Mouse (Mus musculus) limb, embryonic 14.5 days (tissue): Measurements from ENCODE around the gene Gpha2. TPM values are rescaled to one million over a fixed set of nuclear protein-coding genes. Genes with fewer than 3 reads are reported as not detected.

Experiments
- ATAC-seq: fragments of 200-750 bp; cut with Nextera tagmentation; 2 replicates; pipeline ENCODE4 v1.8.0; 2017; ENCODE audit warnings: low read depth, moderate number of reproducible peaks, moderate TSS enrichment; ENCODE audit not compliant: low FRiP score
- DNase-seq: peaks from one replicate; pipeline ENCODE4 v3.0.0-alpha.2; 2015; ENCODE audit warnings: low spot score
- H3K27ac ChIP-seq: fragments of 300-500 bp; sonication (generic); replicated peaks from 2 replicates; pipeline ENCODE4 v1.5.1; 2014; ENCODE audit warnings: low read depth, mild to moderate bottlenecking, low read length, moderate library complexity, mixed read lengths
- H3K27me3 ChIP-seq: fragments of 300-500 bp; sonication (generic); 2 replicates; pipeline ENCODE4 v1.6.1; 2014; ENCODE audit warnings: low read length, mixed read lengths; ENCODE audit not compliant: control insufficient read depth, insufficient read depth
- H3K36me3 ChIP-seq: fragments of 300-500 bp; sonication (generic); 2 replicates; pipeline ENCODE4 v1.6.1; 2014; ENCODE audit warnings: mild to moderate bottlenecking, low read length, moderate library complexity, mixed read lengths; ENCODE audit not compliant: control insufficient read depth, insufficient read depth
- H3K4me1 ChIP-seq: fragments of 300-500 bp; sonication (generic); 2 replicates; pipeline ENCODE4 v1.6.1; 2014; ENCODE audit warnings: antibody characterized with exemption, low read length, mixed read lengths; ENCODE audit not compliant: control insufficient read depth, insufficient read depth
- H3K4me2 ChIP-seq: fragments of 300-500 bp; sonication (generic); replicated peaks from 2 replicates; pipeline ENCODE4 v1.6.1; 2014; ENCODE audit warnings: low read depth, mild to moderate bottlenecking, low read length, moderate library complexity; ENCODE audit not compliant: severe bottlenecking
- H3K4me3 ChIP-seq: fragments of 300-500 bp; sonication (generic); replicated peaks from 2 replicates; pipeline ENCODE4 v1.5.1; 2014; ENCODE audit warnings: low read length
- H3K9ac ChIP-seq: fragments of 300-500 bp; sonication (generic); 2 replicates; pipeline ENCODE4 v1.6.1; 2014; ENCODE audit warnings: mild to moderate bottlenecking, low read depth, low read length, moderate library complexity; ENCODE audit not compliant: severe bottlenecking
- H3K9me3 ChIP-seq: fragments of 300-500 bp; sonication (generic); 2 replicates; pipeline ENCODE4 v1.6.1; 2016; ENCODE audit warnings: low read length; ENCODE audit not compliant: control insufficient read depth
- POLR2A ChIP-seq: fragments of 200-500 bp; IDR thresholded peaks from 2 replicates; pipeline ENCODE4 v1.8.0; 2012; ENCODE audit warnings: inconsistent platforms, mild to moderate bottlenecking, moderate library complexity, borderline replicate concordance; ENCODE audit not compliant: insufficient read depth, insufficient read length; ENCODE audit errors: extremely low read depth
- WGBS: fragments of 180-500 bp; shearing (Covaris S2); extraction: QIAGEN DNeasy Blood & Tissue Kit; methylation state at CpG from one replicate; pipeline ENCODE4 v1.1.7; 2014; 5-methylcytosine and 5-hydroxymethylcytosine counted together
- polyA plus RNA-seq, 2 experiments: library from polyadenylated mRNA; depleted of rRNA in 1 of 2; stranded (reverse) in 1 of 2; unstranded in 1 of 2; fragments of >200 nt; fragmentation: Nextera tagmentation in 1 of 2; extraction: Ambion mirVana in 1 of 2; gene quantifications; 2 replicates each; pipeline versions ENCODE4 v1.2.1 to v1.2.3; 2012 to 2014

The Gpha2 gene
- polyA plus RNA-seq, 2 experiments = 1.5 to 2.3 TPM

GRCm38 (mm10) chr19:6204265-6204664, 21.9 kb upstream of the Gpha2 start:
- H3K4me3 ChIP-seq = no peak overlapping the region
- H3K4me1 ChIP-seq = no peaks in the 10 kb centered on the region
- WGBS = 81% methylated on average over 2 of the region's 2 CpGs
- ATAC-seq (no peak), DNase-seq (no peak)
- no peaks in the 10 kb centered on the region for H3K27me3 ChIP-seq
- no peak overlapping the region for H3K9ac ChIP-seq
- no peak overlapping the region for H3K27ac ChIP-seq
- H3K9me3 ChIP-seq = no peaks in the 10 kb centered on the region
- TF ChIP-seq POLR2A = no peak
- H3K36me3 ChIP-seq = no peaks in the 10 kb centered on the region
- H3K4me2 ChIP-seq = no peak overlapping the region

- Histone ChIP-seq H3K4me3 (no peak overlapping the region), H3K9ac (no peak overlapping the region), H3K4me1 (no peaks in the 10 kb centered on the region), H3K27me3 (no peaks in the 10 kb centered on the region), H3K9me3 (no peaks in the 10 kb centered on the region), H3K36me3 (no peaks in the 10 kb centered on the region), H3K4me2 (no peak overlapping the region), H3K27ac (no peak overlapping the region)
- no peak for DNase-seq
- 54% methylated on average over 5 of the region's 5 CpGs for WGBS
- no peak for TF ChIP-seq POLR2A
- no peak for ATAC-seq
Measured at GRCm38 (mm10) chr19:6206716-6207115, 19.5 kb upstream of the Gpha2 start.

- Histone ChIP-seq H3K4me1 (no peaks in the 10 kb centered on the region), H3K9ac (no peak overlapping the region), H3K36me3 (no peaks in the 10 kb centered on the region), H3K4me3 (no peak overlapping the region), H3K27me3 (no peaks in the 10 kb centered on the region), H3K9me3 (no peaks in the 10 kb centered on the region), H3K4me2 (no peak overlapping the region), H3K27ac (no peak overlapping the region)
- ATAC-seq (no peak), DNase-seq (no peak)
- WGBS = 65% methylated on average over 6 of the region's 6 CpGs
- TF ChIP-seq POLR2A = no peak
Measured at GRCm38 (mm10) chr19:6216046-6216705, 10.0 kb upstream of the Gpha2 start.

GRCm38 (mm10) chr19:6218606-6219005, 7.6 kb upstream of the Gpha2 start:
- no peak for DNase-seq
- H3K9me3 ChIP-seq = no peaks in the 10 kb centered on the region
- ATAC-seq = no peak
- WGBS = 75% methylated on average over 6 of the region's 6 CpGs
- no peak overlapping the region for H3K4me3 ChIP-seq
- TF ChIP-seq POLR2A = no peak
- H3K27me3 ChIP-seq = no peaks in the 10 kb centered on the region
- H3K27ac ChIP-seq = no peak overlapping the region
- H3K4me1 ChIP-seq = no peaks in the 10 kb centered on the region
- no peak overlapping the region for H3K4me2 ChIP-seq
- no peaks in the 10 kb centered on the region for H3K36me3 ChIP-seq
- H3K9ac ChIP-seq = no peak overlapping the region

- no peak for ATAC-seq
- no peak for DNase-seq
- no peak overlapping the region for H3K27ac ChIP-seq
Measured at GRCm38 (mm10) chr19:6226763-6227162, 583 bp downstream of the Gpha2 start.

More at GRCm38 (mm10) chr19:6226763-6227162, 583 bp downstream of the Gpha2 start:
- 88% methylated on average over 14 of the region's 14 CpGs for WGBS
- Histone ChIP-seq H3K9ac (no peak overlapping the region), H3K27me3 (no peaks in the 10 kb centered on the region), H3K36me3 (peaks cover 44% of the 10 kb centered on the region), H3K4me1 (no peaks in the 10 kb centered on the region), H3K4me2 (no peak overlapping the region), H3K9me3 (no peaks in the 10 kb centered on the region), H3K4me3 (no peak overlapping the region)
- TF ChIP-seq POLR2A = no peak
